Mouse (Mus musculus): ENCODE measurements around the gene Ints1. TPM values are rescaled to one million over a fixed set of nuclear protein-coding genes. Genes with fewer than 3 reads are reported as not detected.
A peak's percentile ranks its signal among the peaks of the same experiment; 100 is the strongest.

The Ints1 gene
- 22.2 and 25.4 TPM in 2 replicates for polyA plus RNA-seq (2015; fragmentation: Nextera tagmentation; extraction: Ambion mirVana)

GRCm38 (mm10) chr5:139775216-139775926 is at the start of gene Ints1:
Gene Ints1 (minus strand): TSS chr5:139775674.
- peak; percentile 95 for ATAC-seq
- Histone ChIP-seq H3K36me3 (peaks cover 19% of the 10 kb centered on the region), H3K4me1 (replicated peaks) (peaks cover 6% of the 10 kb centered on the region), H3K9ac (peak within 1 kb of the TSS; percentile 87), H3K27ac (peak within 1 kb of the TSS; percentile 40; the same call in 1 of the 2 replicates), H3K9me3 (no peaks in the 10 kb centered on the region), H3K4me3 (replicated peaks) (peak within 1 kb of the TSS; percentile 98), H3K27me3 (replicated peaks) (no peaks in the 10 kb centered on the region), H3K4me2 (replicated peaks) (peak within 1 kb of the TSS; percentile 85)
- under 1% methylated on average over 55 of the region's 55 CpGs for WGBS

DNA sequence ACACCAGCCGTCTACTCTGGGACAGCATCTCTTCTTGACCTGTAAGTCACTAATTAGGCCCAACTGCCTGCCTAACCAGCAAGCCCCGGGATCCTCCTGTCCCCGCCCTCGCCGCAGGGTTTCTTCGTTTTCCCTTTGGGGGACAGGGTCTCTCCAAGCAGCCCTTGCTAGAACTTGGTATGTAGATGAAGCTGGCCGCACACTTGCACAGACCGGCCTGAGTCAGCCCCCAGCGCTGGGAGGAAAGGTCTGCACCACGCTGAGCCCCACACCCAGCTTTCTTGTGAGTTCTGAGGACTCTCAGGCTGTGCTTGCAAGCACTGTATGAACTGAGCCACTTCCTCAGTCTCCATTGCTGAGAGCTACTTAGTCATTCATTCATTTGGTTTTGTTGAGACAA is 49.1 kb upstream of the Ints1 start:
- Histone ChIP-seq H3K4me2 (replicated peaks) (no peak overlapping the region), H3K36me3 (peaks cover 13% of the 10 kb centered on the region; the same call in 1 of the 2 replicates), H3K27me3 (replicated peaks) (no peaks in the 10 kb centered on the region), H3K9me3 (no peaks in the 10 kb centered on the region), H3K27ac (no peak overlapping the region), H3K4me1 (replicated peaks) (peaks cover 33% of the 10 kb centered on the region), H3K9ac (no peak overlapping the region), H3K4me3 (replicated peaks) (no peak overlapping the region)
- 93% methylated on average over 10 of the region's 10 CpGs for WGBS
- ATAC-seq = no peak

GRCm38 (mm10) chr5:139821466-139822459 is 46.3 kb upstream of the Ints1 start:
- no peaks in the 10 kb centered on the region for H3K9me3 ChIP-seq
- ATAC-seq = peak; percentile 80
- no peaks in the 10 kb centered on the region for H3K27me3 ChIP-seq (replicated peaks)
- H3K4me2 ChIP-seq (replicated peaks) = peak overlapping the region; percentile 40
- peak overlapping the region; percentile 86 for H3K27ac ChIP-seq
- 0 out of 2 replicates have a peak overlapping the region, but pooled peaks have one; percentile 19 for H3K4me3 ChIP-seq (replicated peaks)
- WGBS = 37% methylated on average over 12 of the region's 12 CpGs
- peaks cover 13% of the 10 kb centered on the region; the same call in 1 of the 2 replicates for H3K36me3 ChIP-seq
- H3K4me1 ChIP-seq (replicated peaks) = peaks cover 39% of the 10 kb centered on the region
- peak overlapping the region; percentile 20; the same call in 1 of the 2 replicates for H3K9ac ChIP-seq

DNA sequence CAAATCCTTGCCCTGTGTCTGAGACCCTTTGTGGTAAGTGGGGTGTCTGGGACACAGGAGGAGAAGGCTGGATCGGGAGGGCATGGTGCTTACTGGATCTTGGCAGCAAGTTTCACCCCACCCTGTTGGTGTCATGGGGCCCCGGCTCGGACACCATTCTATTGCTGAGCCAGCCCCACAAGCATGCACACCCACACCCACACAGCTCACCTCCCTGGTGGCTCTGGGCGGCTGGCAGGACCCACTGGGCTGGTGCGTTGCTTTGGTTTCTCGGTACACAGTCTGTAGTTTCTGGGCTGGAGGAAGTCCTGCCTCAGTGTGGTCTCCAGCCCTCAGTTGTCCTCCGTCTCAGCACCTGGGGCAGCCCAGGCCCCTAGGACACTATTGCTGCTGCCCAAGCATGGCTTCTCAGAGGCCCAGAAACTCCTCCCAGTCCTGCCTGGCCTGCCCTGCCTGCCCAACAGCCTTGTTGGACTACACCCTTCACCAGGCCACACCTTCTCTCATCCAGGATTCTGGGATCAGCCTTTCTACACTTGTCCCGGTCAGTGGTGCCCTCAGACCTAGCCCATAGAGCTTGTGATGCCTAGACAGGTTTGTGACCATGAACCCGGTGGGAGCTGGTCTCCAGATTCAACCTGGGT is 44.2 kb upstream of the Ints1 start, which contains the start of gene Tmem184a:
Gene Tmem184a (minus strand): TSS at position 380 of the 644 bp plus-strand sequence.
- Histone ChIP-seq H3K27ac (peak within 1 kb of the TSS; percentile 86), H3K36me3 (peaks cover 13% of the 10 kb centered on the region; the same call in 1 of the 2 replicates), H3K27me3 (replicated peaks) (0 out of 2 replicates have a peak, but pooled peaks cover under 1% of the 10 kb centered on the region), H3K4me3 (replicated peaks) (peak within 1 kb of the TSS; percentile 3), H3K4me1 (replicated peaks) (peaks cover 33% of the 10 kb centered on the region), H3K4me2 (replicated peaks) (peak within 1 kb of the TSS; percentile 42), H3K9me3 (no peaks in the 10 kb centered on the region), H3K9ac (peak within 1 kb of the TSS; percentile 26; the same call in 1 of the 2 replicates)
- 74% methylated on average over 9 of the region's 9 CpGs for WGBS
- peak; percentile 27 for ATAC-seq

DNA sequence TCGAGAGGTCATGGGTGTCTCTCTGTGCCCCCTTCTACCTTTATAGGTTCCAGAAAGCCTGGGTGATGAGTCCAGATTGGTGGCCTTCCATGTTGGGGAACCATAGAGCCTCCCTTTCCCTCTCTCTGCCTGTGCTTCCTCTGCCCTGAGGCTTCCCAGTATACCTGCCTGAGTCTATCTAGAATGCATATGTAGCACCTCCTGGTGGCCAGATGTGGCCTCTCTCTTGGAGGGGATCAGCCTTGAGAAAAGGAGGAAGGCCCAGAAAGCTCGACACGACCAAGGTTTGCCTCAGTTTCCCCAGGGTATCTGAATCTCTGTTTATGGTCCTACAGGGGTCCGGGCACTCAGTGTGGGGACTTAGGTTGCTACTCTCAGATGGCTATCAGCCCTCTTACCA is 43.3 kb upstream of the Ints1 start:
- Histone ChIP-seq H3K27me3 (replicated peaks) (peaks cover 2% of the 10 kb centered on the region; the same call in 1 of the 2 replicates), H3K36me3 (peaks cover 12% of the 10 kb centered on the region; the same call in 1 of the 2 replicates), H3K9me3 (no peaks in the 10 kb centered on the region), H3K4me3 (replicated peaks) (peak overlapping the region; percentile 3), H3K4me2 (replicated peaks) (peak overlapping the region; percentile 42), H3K9ac (0 out of 2 replicates have a peak overlapping the region, but pooled peaks have one; percentile 26), H3K27ac (peak overlapping the region; percentile 68; the same call in 1 of the 2 replicates), H3K4me1 (replicated peaks) (peaks cover 33% of the 10 kb centered on the region)
- no peak for ATAC-seq
- WGBS = 49% methylated on average over 4 of the region's 4 CpGs

GRCm38 (mm10) chr5:139818056-139818455 is 42.6 kb upstream of the Ints1 start:
- 67% methylated on average over 3 of the region's 3 CpGs for WGBS
- peaks cover 9% of the 10 kb centered on the region; the same call in 1 of the 2 replicates for H3K36me3 ChIP-seq
- H3K4me2 ChIP-seq (replicated peaks) = peak overlapping the region; percentile 42
- H3K4me1 ChIP-seq (replicated peaks) = peaks cover 36% of the 10 kb centered on the region
- ATAC-seq = no peak
- H3K9ac ChIP-seq = no peak overlapping the region
- no peaks in the 10 kb centered on the region for H3K9me3 ChIP-seq
- H3K27me3 ChIP-seq (replicated peaks) = peaks cover 7% of the 10 kb centered on the region; the same call in 1 of the 2 replicates
- H3K4me3 ChIP-seq (replicated peaks) = peak overlapping the region; percentile 3; the same call in 1 of the 2 replicates
- 0 out of 2 replicates have a peak overlapping the region, but pooled peaks have one; percentile 17 for H3K27ac ChIP-seq

DNA sequence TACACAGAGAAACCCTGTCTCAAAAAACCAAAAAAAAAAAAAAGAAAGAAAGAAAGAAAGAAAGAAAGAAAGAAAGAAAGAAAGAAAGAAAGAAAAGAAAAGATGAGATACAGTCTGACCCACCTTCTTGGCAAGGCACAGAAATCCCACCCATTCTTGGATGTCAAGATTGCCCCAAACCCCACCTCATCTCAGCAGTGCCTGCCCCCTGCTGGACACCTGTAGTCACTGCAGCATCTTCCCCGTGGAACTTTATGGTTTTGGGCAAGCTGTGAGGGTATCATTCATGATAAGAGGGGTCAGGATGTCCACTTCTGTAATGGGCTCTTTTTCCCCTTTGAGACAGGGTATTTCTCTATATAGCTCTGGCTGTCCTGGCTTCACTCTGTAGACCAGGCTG is 41.8 kb upstream of the Ints1 start:
- Histone ChIP-seq H3K9ac (no peak overlapping the region), H3K4me2 (replicated peaks) (no peak overlapping the region), H3K4me1 (replicated peaks) (peaks cover 41% of the 10 kb centered on the region), H3K27ac (no peak overlapping the region), H3K27me3 (replicated peaks) (peaks cover 9% of the 10 kb centered on the region; the same call in 1 of the 2 replicates), H3K9me3 (no peaks in the 10 kb centered on the region), H3K4me3 (replicated peaks) (no peak overlapping the region), H3K36me3 (peaks cover 4% of the 10 kb centered on the region; the same call in 1 of the 2 replicates)
- ATAC-seq = no peak
- 7% methylated on average over 1 of the region's 1 CpGs for WGBS

DNA sequence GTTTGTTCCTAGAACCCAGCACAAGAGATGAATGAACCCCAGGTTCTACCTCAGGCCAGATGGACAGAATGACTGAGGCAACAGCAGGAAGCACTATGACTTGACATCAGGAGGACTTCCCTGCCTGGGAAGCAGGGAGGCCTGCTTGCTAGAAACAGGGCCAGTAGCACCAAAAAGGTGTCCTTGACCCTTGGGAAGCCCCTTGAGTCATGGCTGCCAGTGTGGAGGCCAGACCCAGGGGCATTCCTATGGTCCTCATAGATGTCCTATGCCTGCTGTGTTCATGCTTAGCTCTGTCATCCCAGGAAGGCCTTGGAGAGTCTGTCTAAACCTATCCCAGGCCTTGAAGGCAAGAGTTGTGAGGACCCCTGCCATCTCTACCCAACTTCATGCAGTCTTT is 41.0 kb upstream of the Ints1 start:
- H3K4me1 ChIP-seq (replicated peaks) = peaks cover 35% of the 10 kb centered on the region
- no peaks in the 10 kb centered on the region for H3K9me3 ChIP-seq
- H3K9ac ChIP-seq = no peak overlapping the region
- ATAC-seq = no peak
- H3K27me3 ChIP-seq (replicated peaks) = peaks cover 9% of the 10 kb centered on the region; the same call in 1 of the 2 replicates
- H3K36me3 ChIP-seq = no peaks in the 10 kb centered on the region
- no peak overlapping the region for H3K4me2 ChIP-seq (replicated peaks)
- no peak overlapping the region for H3K27ac ChIP-seq
- H3K4me3 ChIP-seq (replicated peaks) = no peak overlapping the region

DNA sequence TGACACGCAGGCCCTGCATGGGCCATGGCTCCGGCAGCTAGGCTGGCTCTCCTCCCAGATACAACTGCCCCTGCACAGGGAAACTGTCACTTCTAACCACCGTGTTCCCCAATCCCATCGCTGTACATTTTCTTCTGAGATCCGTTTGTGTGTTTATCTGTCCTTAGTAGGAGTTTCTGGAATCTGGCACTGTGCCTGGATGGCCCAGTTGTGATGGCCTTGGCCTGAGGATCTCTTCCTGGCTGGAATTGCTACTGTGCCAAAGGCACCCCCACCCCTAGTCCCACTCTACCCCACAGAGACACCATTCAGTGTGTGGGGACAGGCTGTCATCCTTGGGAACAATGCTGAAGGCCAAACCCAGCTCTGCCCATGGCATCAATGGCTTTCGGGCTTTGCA is 40.5 kb upstream of the Ints1 start:
- WGBS = 49% methylated on average over 6 of the region's 6 CpGs
- H3K27ac ChIP-seq = no peak overlapping the region
- peaks cover 9% of the 10 kb centered on the region; the same call in 1 of the 2 replicates for H3K27me3 ChIP-seq (replicated peaks)
- H3K36me3 ChIP-seq = no peaks in the 10 kb centered on the region
- ATAC-seq = no peak
- H3K9me3 ChIP-seq = no peaks in the 10 kb centered on the region
- H3K4me3 ChIP-seq (replicated peaks) = no peak overlapping the region
- H3K4me1 ChIP-seq (replicated peaks) = peaks cover 31% of the 10 kb centered on the region
- H3K4me2 ChIP-seq (replicated peaks) = no peak overlapping the region
- H3K9ac ChIP-seq = no peak overlapping the region

DNA sequence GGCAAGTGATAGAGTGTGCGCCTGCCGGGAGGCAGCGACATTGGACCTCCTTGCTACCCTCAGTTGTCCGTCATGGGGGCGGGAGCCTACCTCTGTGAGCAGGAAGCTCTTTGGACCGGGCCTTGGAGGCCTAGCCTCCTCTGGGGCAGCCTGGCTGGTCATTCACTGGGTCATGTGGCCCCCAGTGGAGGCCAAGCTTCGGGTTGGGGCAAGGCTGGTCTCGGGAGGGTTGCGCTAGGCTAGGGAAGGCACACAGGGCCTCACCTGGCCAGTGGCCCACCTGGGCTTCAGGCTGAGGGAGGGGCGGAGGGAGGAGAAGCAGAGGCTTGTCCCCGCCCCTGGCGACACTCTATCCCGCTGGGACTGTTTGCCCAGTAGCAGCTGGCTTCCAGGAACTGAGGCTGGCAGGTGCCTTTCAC is 38.5 kb upstream of the Ints1 start:
- Histone ChIP-seq H3K4me1 (replicated peaks) (peaks cover 21% of the 10 kb centered on the region), H3K4me3 (replicated peaks) (peak overlapping the region; percentile 43), H3K27ac (peak overlapping the region; percentile 72; the same call in 1 of the 2 replicates), H3K9me3 (no peaks in the 10 kb centered on the region), H3K27me3 (replicated peaks) (peaks cover 9% of the 10 kb centered on the region; the same call in 1 of the 2 replicates), H3K36me3 (no peaks in the 10 kb centered on the region), H3K9ac (peak overlapping the region; percentile 65), H3K4me2 (replicated peaks) (peak overlapping the region; percentile 53)
- 5% methylated on average over 13 of the region's 13 CpGs for WGBS
- peak; percentile 73 for ATAC-seq

DNA sequence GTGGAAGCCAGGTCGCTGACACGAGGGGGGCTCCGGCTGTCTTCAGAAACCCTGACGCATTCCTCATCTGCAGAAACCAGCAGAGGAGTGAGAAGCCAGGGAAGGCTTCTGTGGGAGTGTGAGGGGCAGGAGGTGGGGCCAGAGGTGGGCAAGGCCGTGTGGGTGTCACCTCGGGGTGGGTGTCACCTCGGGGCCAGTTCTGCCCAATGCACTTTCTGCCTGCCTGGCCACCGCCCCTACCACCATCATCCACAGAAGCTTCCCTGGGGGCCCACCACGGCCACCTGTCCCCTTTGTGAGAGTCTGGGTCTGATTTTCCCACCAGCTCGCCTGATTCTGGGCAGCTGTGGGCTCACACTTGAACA is 37.6 kb upstream of the Ints1 start:
- no peak; the same call in none of the 2 replicates for ATAC-seq
- WGBS = 30% methylated on average over 10 of the region's 10 CpGs

More for the DNA sequence above, 37.6 kb upstream of the Ints1 start:
- Histone ChIP-seq H3K27me3 (replicated peaks) (peaks cover 9% of the 10 kb centered on the region; the same call in 1 of the 2 replicates), H3K36me3 (no peaks in the 10 kb centered on the region), H3K4me3 (replicated peaks) (peak overlapping the region; percentile 43), H3K4me1 (replicated peaks) (peaks cover 18% of the 10 kb centered on the region), H3K9ac (peak overlapping the region; percentile 26), H3K9me3 (no peaks in the 10 kb centered on the region), H3K4me2 (replicated peaks) (peak overlapping the region; percentile 53), H3K27ac (peak overlapping the region; percentile 48)
